Mouse (Mus musculus) spleen, postnatal 4 days (tissue): ENCODE results near the gene 1190005I06Rik.

Experiments
- DNase-seq, 2 experiments: peaks; one replicate each; pipeline ENCODE4 v3.0.0; 2022; ENCODE audit warnings: low spot score in 2 of 2

1190005I06Rik gene

GRCm38 (mm10) chr8:120622161-120622560 lies 25.3 kb downstream of the 1190005I06Rik start:
- DNase-seq, result no peak

GRCm38 (mm10) chr8:120620441-120620840 lies 27.0 kb downstream of the 1190005I06Rik start:
- DNase-seq, result no peak

- DNase-seq, result no peak
Measured at GRCm38 (mm10) chr8:120619235-120620180, 27.9 kb downstream of the 1190005I06Rik start.

- peak; percentile 63 to 89 for DNase-seq
Measured at GRCm38 (mm10) chr8:120618110-120618509, 29.3 kb downstream of the 1190005I06Rik start.

- DNase-seq, result no peak
Measured at GRCm38 (mm10) chr8:120616663-120617626, 30.5 kb downstream of the 1190005I06Rik start.

GRCm38 (mm10) chr8:120614491-120614890 lies 32.9 kb downstream of the 1190005I06Rik start:
- DNase-seq, result no peak

GRCm38 (mm10) chr8:120610824-120611223 lies 36.6 kb downstream of the 1190005I06Rik start:
- no peak for DNase-seq

- peak; percentile 78 to 93 for DNase-seq
Measured at GRCm38 (mm10) chr8:120607885-120608284, 39.5 kb downstream of the 1190005I06Rik start.

- no peak for DNase-seq
Measured at GRCm38 (mm10) chr8:120607460-120607859, 40.0 kb downstream of the 1190005I06Rik start.

GRCm38 (mm10) chr8:120602672-120603071 lies 44.8 kb downstream of the 1190005I06Rik start:
- DNase-seq, result no peak

GRCm38 (mm10) chr8:120599504-120599903 lies 47.9 kb downstream of the 1190005I06Rik start:
- DNase-seq, result peak; percentile 79 to 94

GRCm38 (mm10) chr8:120598579-120598978 lies 48.9 kb downstream of the 1190005I06Rik start:
- no peak for DNase-seq

- peak; percentile 65 to 88 for DNase-seq
Measured at GRCm38 (mm10) chr8:120595963-120596362, 51.5 kb downstream of the 1190005I06Rik start.

GRCm38 (mm10) chr8:120594571-120594970 lies 52.9 kb downstream of the 1190005I06Rik start:
- DNase-seq, result peak in 1 of 2 experiments; percentile 73

- no peak for DNase-seq
Measured at GRCm38 (mm10) chr8:120591587-120592292, 55.7 kb downstream of the 1190005I06Rik start.

GRCm38 (mm10) chr8:120589921-120590320 lies 57.5 kb downstream of the 1190005I06Rik start:
- DNase-seq, result no peak

- DNase-seq, result peak; percentile 99
Measured at GRCm38 (mm10) chr8:120588908-120589771, 58.3 kb downstream of the 1190005I06Rik start, which contains the start of gene Gins2. Gins2 (minus strand) TSS chr8:120589304.

GRCm38 (mm10) chr8:120585521-120585920 lies 61.9 kb downstream of the 1190005I06Rik start:
- no peak for DNase-seq

- DNase-seq, result no peak
Measured at GRCm38 (mm10) chr8:120581811-120582210, 65.6 kb downstream of the 1190005I06Rik start.

- no peak for DNase-seq
Measured at GRCm38 (mm10) chr8:120581329-120581728, 66.1 kb downstream of the 1190005I06Rik start.
